Mouse (Mus musculus) left cerebral cortex, postnatal 10 days (tissue): Measurements from ENCODE around the gene Lrrc74a. TPM values are rescaled to one million over a fixed set of nuclear protein-coding genes. Genes with fewer than 3 reads are reported as not detected.

ENCODE experiments used
- DNase-seq, 2 experiments: peaks; one replicate each; pipeline ENCODE4 v3.0.0; 2021 to 2022; ENCODE audit warnings: low spot score in 2 of 2, mixed read lengths in 1 of 2; ENCODE audit errors: extremely low spot score in 1 of 2
- intact Hi-C: fragments of 180-260 bp; cut with DNase I; formaldehyde crosslinking; loops from one replicate; pipeline ENCODE4 v1.15.1; 2025
- total RNA-seq, 2 experiments: library from RNA; stranded (reverse); gene quantifications; 2 replicates each; pipeline ENCODE4 v1.2.3; 2021

The Lrrc74a gene
- total RNA-seq = not detected

DNA sequence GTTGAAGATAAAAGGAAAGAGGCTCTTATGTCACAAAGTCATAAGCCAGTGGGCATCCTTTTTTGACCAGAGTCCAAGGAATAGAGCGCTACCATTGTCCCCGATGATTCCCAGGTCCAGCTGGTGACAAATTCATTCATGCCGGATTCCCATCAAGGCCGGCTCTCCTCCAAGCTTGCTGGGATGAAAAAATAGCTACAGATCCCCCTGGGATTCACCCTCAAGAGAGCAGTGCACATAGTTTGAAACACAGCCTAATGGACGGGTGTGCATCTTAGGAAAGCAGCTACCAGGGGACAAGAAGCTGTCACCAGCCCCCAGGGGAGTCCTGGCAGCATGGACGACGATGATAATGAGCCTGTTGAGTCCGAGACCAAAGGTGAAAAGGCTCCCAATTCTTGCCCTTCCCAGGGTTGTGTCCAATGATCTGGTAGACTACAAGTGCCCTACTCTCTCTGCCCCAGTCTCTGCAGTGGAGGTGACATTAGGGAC lies at the start of gene Lrrc74a:
Gene Lrrc74a, plus strand, starts transcription at position 51 of the 492 bp plus-strand sequence.
- intact Hi-C loops = no loop called here
- DNase-seq = no peak

DNA sequence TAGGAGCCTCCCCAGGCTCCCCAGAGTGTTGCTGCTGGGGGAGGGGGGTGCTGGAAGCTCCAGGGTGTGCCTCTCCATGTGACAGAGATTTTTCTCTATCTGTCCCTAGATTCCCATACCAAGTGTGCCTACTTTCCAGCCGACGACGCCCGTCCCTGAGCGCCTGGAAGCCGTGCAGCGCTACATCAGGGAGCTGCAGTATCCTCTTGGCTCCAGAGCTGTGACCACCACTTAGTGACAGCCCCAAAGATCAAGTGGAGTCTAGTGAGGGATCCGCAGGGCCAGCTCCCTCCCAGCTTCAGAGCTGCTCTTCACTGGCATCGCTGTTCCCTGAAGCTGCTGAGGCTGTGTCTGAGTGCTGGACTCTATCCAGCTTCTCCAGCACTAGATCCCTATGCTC lies 48.9 kb upstream of the Lrrc74a start:
- DNase-seq = no peak
- intact Hi-C loops = no loop called here

DNA sequence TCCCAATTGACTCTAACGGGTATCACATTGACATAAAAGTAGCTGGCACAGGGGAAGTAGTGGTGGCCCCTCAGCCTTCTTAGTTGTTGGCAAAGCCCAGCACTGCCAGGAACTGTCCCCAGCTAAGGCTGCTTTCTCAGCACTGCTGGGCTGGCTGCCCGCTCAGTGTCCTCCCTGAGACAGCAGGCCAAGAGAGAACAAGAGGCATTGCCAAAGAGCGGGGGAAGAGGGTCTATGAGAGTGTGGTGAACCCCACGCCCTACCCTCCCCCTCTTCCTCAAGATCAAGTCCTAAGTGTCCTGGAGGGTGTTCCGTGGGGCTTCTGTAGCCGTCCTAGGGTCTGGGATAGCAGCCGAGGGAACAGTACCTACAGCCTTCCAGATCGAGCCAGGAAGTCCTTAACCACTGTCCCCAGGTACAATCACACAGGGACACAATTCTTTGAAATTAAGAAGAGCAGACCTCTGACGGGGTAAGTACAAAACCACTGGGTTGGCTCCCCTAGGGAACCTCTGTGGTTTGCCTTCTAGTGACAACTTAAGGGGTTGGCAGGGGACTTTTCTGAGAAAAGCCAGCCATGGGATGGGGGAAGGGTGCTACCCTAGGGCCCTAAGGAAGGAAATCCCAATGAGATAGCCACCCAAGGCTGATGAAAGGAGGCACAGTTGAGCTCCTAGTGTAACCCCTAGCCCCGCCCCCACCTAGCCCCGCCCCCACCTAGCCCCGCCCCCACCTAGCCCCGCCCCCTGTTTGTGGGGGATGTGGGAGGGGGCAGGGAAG lies 47.4 kb upstream of the Lrrc74a start:
- peak in 1 of 2 experiments; percentile 56 for DNase-seq
- intact Hi-C loops = no loop called here

DNA sequence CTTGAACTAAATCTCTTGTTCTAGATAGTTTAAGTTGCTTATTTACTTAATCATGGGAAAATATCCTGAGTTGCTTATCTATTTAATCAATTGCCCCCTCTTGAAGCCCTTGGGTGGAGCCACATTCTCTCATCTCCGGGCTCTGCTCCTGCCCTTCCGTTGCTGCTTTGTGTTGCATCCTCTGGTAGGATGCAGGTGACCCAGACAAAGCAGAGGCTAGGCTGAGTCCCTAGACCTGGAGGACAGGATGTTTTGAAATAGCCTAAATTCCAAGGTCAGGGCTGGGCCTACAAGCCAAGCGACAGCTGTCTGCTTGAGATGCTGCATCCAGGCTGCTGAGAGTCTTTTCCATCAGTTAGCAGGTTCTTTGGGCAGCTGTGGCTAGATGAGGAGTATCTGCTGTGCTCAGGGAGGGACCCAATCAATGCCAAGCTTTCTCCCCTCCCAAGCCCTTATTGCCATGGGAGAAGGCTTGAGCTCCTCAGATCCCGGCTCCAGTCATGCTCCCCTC lies 46.7 kb upstream of the Lrrc74a start:
- DNase-seq = no peak
- intact Hi-C loops = no loop called here

DNA sequence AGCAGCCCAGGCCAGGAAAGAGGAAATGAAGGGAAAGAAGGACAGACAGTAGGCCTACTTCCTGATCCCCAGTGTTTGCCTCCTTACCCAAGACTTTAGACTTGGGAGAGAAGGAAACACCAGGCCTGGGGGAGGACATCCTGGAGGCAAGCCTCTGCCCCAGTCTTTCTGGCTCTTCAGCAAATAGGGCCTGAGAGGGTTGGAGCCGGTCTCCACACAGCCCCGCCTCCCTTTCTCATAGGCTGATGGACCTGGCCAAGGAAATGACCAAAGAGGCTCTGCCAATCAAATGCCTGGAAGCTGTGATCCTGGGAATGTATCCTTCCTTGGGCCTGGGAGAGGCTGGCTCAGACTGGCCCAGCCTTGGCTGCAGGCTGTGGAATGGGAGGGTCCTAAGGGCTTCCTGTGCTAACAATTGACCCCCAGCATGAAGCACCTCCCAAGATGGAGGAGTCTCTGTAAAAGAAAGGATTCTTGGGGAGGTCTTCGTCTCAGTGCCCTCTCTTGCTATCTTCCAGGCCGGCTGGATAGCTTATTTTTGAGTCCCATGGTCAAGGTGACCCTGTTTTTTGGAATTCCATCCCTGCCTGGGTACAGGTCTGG lies 46.1 kb upstream of the Lrrc74a start:
- intact Hi-C loops = no loop called here
- DNase-seq = peak in 1 of 2 experiments; percentile 74

DNA sequence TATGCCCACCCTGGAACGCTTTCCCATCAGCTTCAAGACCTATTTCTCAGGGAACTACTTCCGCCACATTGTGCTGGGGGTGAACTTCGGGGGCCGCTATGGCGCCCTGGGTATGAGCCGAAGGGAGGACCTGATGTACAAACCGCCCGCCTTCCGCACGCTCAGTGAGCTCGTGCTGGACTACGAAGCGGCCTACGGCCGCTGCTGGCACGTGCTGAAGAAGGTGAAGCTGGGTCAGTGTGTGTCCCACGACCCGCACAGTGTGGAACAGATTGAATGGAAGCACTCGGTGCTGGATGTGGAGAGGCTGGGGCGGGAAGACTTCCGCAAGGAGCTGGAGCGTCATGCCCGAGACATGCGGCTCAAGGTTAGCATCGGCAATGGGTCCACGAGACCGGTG lies 45.3 kb upstream of the Lrrc74a start:
- intact Hi-C loops = no loop called here
- DNase-seq = no peak

DNA sequence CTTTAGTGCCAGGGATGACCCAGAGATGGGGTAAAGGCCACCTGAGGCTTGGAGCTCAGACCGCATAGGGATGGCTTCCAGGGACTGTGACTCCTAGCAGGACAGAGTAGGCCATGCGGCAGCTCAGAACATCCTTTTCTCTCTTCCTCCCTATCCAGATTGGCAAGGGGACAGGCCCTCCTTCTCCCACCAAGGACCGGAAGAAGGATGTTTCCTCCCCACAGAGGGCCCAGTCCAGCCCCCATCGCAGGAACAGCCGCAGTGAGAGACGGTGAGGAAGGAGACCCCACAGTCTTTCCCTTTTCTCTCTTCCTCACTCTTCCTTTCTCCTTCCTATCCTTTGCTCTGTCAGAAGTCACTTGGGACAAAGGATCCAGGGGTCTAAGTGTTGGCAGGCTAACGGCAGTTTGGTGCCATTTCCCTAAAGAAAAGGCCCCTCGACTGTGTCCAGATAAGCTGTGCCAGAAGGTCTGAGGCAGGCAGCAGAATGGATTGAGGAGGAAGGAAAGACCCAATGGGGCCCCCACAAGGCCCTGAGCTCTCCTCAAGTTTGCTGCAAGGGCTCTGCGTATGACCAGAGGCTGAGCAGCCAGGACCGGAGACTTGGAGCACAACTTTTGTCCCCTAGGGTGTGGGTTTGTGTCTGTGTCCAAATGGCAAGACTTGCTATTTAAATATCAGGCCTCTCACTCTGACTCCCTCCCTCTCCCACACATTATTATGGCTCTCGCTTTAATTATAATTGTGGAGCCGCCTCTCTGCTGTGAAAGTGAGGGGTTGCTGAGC lies 43.3 kb upstream of the Lrrc74a start:
- intact Hi-C loops = no loop called here
- no peak for DNase-seq

DNA sequence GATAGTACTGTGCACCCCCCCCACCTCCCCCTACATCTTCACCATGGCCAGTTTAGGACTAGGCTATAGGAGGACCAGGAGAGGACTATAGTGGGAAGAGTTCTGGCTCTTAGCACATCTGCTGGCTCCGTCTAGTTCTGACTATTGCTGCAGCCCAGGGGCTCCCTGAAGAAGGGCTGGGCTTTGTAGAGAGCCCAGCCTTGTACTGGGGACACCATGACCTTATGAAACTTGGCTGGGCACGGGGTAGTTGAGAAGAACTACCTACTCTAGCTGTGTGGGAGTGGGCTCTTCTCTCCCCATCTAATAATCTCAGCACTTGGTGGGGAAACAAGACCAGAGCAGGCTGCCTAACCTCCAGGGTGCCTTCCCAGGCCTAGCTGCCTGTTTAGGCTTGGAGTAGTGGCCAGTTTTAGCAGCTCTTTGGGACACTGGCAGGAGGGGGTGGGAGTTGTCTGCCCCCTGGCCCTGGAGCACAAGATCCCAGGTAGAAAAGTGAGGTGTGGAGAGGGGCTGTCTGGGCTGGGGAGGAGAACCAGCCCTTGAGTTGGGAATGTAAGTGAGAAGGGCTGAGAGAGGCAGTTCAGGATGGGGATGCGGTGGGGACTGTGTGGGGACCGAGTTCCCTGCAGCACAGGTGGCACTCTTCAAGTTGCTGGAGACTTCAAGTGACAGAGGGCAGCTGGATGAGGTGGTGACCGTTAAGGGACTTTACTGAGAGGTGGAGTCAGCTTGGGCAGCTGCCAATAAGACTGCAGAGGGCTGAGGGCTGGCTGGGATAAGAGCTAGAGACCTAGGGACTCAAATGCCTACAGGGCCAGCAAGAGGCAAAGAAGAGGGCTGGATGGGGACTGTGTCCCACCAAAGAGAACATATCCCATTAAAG lies 41.5 kb upstream of the Lrrc74a start:
- no peak for DNase-seq
- intact Hi-C loops = no loop called here

DNA sequence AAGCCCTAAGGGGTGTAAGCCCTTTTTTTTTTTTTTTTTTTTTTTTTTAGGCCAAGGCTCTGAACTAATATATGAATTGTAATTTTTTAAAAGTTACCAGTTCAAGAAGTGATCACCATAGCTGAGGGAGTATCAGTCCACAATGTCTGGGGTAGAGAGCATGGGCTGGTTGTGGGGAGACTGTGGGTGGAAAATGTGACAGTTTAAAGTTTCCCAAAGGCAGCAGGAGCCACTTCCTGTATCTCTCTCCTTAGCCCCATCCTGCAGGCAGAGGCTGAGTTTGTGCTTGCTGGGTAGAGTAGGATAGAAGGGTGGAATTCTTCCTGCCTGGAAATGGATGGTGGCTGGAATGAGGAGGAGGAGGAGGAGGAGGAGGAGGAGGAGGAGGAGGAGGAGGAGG lies 40.8 kb upstream of the Lrrc74a start:
- intact Hi-C loops = no loop called here
- DNase-seq = no peak

DNA sequence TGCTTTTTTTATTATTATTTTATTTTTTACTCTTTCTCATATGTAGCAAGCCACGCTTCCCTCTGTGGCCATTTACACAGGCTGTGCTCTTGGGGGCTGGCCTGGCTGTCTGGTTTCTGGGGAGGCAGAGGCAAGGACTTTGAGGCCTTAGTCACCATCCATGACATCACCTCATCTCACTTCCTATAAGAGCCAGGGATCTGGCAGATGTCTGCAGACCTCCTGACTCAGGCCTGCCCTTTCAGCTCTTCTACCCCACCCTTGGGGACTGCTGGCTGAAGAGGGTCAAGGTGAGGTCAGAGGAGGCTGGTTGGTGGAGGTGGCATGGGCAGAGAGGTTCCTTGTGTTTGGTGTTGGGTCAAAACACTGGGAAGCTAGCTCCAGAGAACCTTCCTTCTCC lies 39.7 kb upstream of the Lrrc74a start:
- intact Hi-C loops = no loop called here
- DNase-seq = no peak

DNA sequence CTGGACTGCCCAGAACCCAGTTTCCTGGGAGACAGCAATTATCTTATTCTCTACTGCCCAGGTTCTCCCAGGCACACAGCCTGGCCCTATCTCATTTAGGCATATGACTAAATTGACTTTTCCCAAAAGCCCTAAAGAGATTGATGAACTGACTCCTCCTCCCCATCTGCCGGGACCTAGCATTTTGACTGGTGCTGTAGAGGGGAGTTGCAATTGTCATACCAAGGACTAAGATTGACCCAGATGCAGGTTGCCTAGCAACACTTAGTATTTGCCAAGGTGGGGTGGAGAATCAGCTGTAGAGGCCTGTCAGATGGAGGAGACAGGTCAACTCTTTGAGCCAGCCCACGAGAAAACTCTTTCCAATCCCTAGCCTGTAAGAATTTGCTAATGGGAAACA lies 36.2 kb upstream of the Lrrc74a start:
- intact Hi-C loops = no loop called here
- no peak for DNase-seq

DNA sequence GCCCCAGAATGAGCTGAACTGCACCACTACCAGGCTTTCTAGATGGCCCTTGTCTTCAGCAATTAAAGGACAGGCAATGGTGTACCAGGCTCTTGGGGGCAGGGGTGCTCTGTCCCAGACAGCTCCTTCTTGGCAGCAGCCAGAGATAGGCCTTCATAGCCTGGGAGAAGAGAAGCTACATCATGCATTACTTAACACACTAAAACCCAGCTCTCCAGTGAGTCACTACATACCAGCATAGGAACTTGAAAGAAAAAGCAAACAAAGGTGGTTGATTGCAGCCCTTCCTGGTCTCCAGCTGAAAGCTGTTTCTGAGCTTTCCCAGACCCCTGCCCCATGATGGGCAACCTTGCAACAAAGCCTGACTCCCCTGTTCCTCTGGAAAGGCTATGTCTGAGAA lies 35.6 kb upstream of the Lrrc74a start:
- no peak for DNase-seq
- intact Hi-C loops = no loop called here

DNA sequence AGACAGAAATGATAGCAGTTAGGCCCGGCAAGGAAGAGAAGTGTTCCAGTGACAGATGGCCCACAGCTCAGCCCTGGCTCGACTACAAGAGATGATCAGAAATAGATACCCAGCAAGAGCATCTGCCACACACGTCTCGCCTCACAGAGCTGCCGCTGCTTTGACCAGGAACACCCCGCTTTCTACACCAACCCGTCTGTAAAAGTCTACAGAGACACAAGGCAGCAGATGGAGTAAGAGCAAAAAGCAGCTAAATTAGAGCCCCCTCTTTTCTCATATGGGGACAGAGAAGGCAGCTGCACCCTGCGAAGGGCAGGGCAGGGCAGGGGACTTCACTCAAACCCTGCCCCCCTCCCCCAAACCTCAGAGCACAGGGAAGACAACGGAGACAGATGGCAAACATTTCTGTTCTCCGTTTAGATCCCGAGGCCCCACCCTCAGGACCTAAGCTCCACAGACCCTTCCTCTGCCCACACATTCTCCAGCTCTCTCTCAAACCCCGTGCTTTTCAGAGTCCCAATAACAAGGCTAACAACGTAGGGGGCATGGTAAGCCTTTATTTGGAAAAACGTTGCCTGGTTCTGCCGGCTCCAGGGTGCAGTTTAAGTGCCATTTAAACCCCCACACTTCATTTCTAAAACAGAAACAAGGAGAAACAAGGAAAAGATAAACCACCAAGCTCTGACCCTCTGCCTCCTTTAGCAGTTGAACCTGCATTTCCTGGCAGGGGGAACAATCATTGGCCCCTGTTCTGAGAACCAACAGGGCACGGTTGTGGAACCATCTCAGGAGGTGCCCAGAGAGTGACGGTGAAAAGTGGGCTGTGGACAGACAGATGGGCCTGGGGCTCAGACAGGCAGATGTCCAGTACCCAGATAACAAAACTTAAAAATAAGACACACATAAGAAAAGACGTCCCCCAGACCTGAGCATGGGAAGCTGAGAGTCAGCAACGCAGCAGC lies 33.9 kb upstream of the Lrrc74a start:
- intact Hi-C loops = no loop called here
- peak; percentile 59 to 88 for DNase-seq

DNA sequence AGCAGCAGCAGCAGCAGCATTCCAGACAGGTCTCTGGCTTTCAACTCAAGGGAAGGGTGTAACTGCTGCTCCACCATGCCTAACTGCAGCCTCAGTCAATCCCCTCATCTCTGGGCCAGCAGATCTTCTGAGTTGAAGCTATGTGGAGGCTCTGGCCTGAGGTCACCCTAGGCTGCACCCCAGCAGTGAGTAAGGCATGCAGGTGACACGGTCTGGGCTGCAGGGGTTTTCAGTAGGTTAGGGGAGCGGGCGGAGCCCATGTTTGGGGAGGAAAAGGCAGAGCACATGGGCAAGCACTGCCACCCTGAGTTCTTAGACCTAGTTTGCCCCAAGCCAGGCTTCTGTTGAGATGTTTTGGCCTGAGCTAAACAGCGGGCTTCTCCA lies 33.2 kb upstream of the Lrrc74a start:
- DNase-seq = peak in 1 of 2 experiments; percentile 26
- intact Hi-C loops = no loop called here

DNA sequence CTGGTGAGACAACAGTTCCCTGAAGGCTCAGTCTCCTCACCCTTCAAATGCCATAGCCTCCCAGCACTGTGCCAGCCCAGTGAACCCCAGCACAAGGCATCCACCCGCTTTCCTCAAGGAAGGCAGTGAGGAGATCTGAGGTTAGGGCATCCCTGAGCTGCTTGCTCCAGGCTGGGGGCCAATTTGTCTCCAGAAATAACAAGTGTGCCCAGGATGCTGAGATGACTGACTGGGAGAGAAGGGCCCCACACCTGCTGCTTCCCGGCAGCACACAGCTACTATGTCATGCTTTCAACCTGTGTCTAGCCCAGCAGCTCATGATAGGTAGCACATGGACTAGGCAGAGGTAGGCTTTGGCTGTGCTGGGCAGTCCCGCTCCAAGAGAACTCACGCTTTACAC lies 32.7 kb upstream of the Lrrc74a start:
- DNase-seq = peak in 1 of 2 experiments; percentile 20
- intact Hi-C loops = no loop called here

DNA sequence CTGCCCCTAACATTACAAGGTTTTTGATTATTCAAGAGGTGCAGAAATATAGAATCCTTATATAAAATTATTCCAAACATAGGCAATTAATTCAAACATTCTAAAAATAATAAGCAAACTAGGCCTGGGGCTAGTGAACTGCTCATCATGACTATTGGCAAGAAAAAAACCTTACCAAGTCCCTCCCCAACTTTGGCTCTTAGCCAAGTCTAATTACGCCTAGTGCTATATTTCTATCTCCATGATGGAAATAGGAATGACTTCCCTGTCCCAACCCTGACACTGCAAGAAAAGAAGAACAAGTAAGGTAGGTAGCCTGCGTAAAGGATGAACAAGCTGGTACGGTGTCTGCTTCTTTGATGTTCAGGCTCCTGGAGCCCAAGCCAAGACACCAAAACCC lies 31.5 kb upstream of the Lrrc74a start:
- DNase-seq = peak in 1 of 2 experiments; percentile 11
- intact Hi-C loops = no loop called here

DNA sequence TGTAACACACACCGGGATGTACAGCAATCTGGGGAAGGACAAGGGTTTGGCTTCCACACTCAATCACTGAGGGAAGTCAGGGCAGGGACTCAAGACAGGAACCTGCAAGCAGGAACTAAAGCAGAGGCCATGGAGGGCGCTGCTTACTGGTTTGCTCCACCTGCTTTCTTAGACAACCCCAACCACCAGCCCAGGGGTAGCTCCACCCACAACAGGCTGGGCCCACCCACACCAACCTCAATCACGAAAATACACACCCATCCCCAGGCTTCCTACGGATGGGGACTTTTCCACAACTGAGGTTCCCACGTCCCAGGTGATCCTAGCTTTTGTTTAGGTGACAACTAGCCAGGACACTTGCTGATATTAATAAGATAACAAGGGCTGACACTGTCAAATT lies 28.3 kb upstream of the Lrrc74a start:
- no peak for DNase-seq
- intact Hi-C loops = no loop called here

DNA sequence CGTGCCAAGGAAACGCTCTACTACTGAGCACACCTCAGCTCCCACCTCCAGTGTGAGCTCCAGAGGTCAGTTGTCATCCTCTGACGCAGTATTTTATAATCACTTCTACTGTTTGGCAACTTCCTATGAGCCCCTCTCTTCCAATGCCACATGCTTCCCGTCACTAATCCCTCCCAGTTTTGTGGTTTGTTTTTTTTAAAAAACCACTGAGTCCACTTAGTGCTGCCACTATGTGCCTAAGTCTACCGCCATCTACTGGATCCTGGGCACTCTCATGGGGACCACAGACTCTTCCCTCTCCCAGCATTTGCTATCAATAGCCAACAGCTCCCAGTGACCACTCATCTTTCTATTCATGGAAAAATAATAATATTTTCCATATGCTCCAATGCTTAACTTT lies 20.1 kb upstream of the Lrrc74a start:
- intact Hi-C loops = no loop called here

More for the DNA sequence above, 20.1 kb upstream of the Lrrc74a start:
- no peak for DNase-seq
